1 mouse cellular context compared by ENCODE assay signal in the genomic region with DNA sequence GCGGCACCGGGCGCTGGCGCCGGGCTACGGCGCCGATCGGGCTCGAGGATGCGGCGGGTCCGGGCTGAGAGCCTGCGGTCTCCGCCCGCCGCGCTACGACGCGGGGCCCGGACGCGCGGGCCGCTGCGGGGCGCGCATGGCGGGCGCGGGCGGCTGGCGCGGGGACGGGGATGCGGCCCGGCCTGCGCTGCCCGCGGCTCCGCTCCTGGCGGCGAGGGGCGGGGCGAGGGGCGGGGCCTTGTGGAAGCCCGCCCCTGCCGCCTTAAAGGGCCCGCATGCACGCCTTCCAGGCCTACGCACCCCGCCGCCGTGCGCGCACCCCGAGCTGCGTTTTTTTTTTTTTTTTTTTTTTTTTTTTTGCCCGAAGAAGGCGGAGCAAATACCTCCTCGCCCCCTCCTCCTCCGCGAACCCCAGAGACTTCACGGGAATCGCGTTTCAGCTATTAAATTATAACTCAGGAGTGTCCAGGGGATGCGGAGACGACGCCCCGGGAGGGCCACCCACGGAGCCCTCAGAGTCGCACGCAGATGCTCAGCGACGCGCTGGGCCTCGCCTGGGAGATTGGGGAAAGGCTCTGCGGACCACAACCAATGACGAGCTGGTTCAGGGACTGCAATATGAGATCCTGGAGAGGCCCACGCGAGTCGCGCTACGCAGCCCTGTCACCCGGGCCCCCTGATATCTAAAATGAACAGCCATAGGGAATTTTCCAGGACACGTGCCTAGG.
TF ChIP-seq lines count a peak whose summit lies in the region.

A gene (minus strand): TSS at position 213 of the 728 bp plus-strand sequence.

TF ChIP-seq in CH12.LX, 34 proteins besides CTCF, POLR2A, EP300 and RAD21 (continued from another document):
- no peak for TF ChIP-seq CHD2 (IDR thresholded peaks at IDR 0.05; ENCODE audit: low read length)
